Mouse (Mus musculus) cerebellum, adult 8-10 months (tissue): ENCODE measurements at regions not wholly inside any gene's neighbourhood (a gene's known extent, or its start where the extent isn't known, plus 50 kb on each side); places are given as distances from the start of the nearest gene placed in this dataset.

Source experiments
- DNase-seq: peaks from one replicate; pipeline ENCODE4 v3.0.0; 2022

DNA sequence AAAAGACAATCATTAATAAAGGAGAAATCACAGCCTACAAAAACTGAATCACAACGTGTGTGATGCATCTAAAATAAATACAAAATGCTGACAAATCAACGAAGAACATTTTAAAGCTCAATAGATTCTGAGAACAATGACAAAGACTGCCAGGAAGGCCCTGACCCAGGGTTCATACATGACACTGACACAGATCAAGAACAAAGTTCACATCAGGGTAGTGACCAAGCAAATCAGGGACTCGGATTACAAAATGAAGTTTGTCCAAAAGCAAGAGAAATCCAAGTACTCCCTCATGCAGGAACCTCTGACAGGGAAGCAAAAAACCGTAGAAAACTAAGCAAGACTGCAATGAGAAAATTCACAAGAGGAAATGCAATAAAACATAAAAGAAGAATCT lies 94.1 kb upstream of the Spred1 start:
- DNase-seq = no peak

- DNase-seq = no peak
Observed at GRCm38 (mm10) chr2:117028771-117029170, 92.4 kb upstream of the Spred1 start.

- DNase-seq = no peak
Observed at GRCm38 (mm10) chr2:117036197-117036872, 84.8 kb upstream of the Spred1 start.

DNA sequence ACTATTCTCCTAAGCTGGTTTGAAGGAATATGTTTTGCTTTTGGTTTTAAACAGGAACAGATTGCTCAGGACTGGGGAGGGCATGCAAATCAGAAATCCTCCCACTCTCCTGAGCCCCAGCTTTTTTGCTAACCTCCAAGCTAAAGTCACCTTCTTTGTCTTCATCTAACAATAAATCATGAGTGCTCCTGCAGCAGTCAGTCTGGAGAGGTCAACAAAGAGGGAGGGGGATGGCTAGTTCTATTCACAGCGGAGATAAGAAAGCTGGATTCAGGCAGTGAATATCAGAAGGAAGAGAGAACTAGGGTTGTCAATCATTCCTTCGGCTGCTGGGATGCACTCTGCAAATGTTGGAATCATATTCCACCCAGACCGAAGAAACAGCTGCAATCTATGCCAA lies 81.0 kb upstream of the Spred1 start:
- DNase-seq = no peak

- no peak for DNase-seq
Observed at GRCm38 (mm10) chr2:117043831-117044230, 77.3 kb upstream of the Spred1 start.

- DNase-seq = no peak
Observed at GRCm38 (mm10) chr2:117048290-117048730, 72.9 kb upstream of the Spred1 start.

DNA sequence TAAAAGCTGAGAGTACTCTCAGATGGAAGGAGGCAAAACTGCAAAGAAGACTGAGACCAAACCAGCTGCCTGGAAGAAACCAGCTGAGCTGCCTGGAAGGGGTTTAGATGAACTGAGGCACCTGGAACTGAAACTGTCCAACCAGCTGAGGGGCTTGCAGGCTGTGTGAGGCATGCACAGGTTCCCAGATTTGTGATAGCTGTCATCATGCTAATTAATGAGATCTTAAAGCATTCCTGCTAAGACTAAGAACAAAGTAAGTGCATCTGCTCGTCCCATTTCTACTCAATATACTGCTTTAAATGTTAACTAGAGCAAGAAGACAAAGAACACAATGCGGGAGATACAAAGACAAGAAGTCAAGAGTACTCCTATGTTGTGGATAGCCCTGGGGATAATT lies 71.1 kb upstream of the Spred1 start:
- DNase-seq = no peak

- no peak for DNase-seq
Observed at GRCm38 (mm10) chr2:117064126-117064525, 57.0 kb upstream of the Spred1 start.

GRCm38 (mm10) chr2:117070348-117070747 lies 50.8 kb upstream of the Spred1 start:
- no peak for DNase-seq

GRCm38 (mm10) chr2:117071098-117071497 lies 50.1 kb upstream of the Spred1 start:
- no peak for DNase-seq
